Mouse (Mus musculus) heart, adult 2 months (tissue): Measurements from ENCODE around the gene Tmem203.
A peak's percentile ranks its signal among the peaks of the same experiment; 100 is the strongest.

Experiments
- CTCF ChIP-seq: fragments of 200-600 bp; IDR thresholded peaks from 2 replicates; pipeline ENCODE4 v1.8.1; 2022; ENCODE audit warnings: antibody characterized with exemption, mild to moderate bottlenecking, moderate library complexity
- EP300 ChIP-seq: fragments of 200-500 bp; IDR thresholded peaks from 2 replicates; pipeline ENCODE4 v1.6.1; 2011; ENCODE audit warnings: low read depth, low read length, control low read depth; ENCODE audit not compliant: insufficient read depth
- POLR2A ChIP-seq: fragments of 200-500 bp; IDR thresholded peaks from 2 replicates; pipeline ENCODE4 v1.6.1; 2011; ENCODE audit warnings: mild to moderate bottlenecking, low read depth, low read length, control low read depth; ENCODE audit not compliant: insufficient read depth

DNA sequence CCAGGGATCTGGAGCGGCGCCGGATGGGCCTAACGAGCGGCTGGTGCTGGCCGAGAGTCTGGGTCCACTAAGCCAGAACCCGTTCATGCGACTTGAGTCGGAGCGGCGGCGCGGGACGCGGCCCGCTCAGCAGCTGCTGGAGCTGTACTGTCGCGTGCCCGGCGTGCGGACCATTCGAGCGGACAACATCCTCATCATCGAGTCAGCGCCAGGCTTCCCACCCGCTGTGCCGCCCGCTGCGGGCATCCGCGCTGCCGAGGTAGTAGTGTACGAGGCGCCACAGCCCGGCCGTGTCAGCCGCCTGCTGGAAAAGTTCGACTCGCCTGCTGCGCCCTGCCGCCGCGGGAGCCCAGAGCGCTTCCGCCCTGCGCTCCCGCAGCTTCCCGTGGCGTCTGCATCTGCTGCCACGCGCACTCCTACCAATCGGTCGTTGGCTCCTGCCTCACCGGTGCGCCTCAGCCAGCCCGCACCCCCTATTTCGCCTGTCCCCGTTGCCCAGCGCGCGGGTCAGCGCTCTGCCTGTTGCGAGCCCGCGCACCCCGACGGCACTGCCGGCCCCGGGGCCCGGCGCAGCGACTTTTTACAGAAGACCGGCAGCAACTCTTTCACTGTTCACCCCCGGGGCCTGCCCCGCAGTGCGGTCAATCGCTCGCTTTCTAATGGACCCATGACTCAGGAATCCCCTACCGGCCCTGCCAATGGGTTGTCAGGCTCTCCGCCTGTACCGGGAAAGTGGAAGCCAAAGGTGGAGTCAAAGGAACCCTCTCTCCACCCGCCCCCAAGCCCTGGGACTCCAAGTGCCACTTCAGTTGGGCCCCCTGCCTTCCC, 7.8 kb downstream of the Tmem203 start:
- no peak for TF ChIP-seq EP300
- 0 out of 2 replicates have a peak, but pooled peaks have one; percentile 4 for TF ChIP-seq CTCF
- TF ChIP-seq POLR2A: no peak
